Mouse (Mus musculus) small intestine, adult 2 months (tissue): ENCODE data around the gene Olfr99.

Source experiments
- CTCF ChIP-seq: fragments of 200-500 bp; IDR thresholded peaks from 2 replicates; pipeline ENCODE4 v1.5.1; 2012; ENCODE audit warnings: low read depth, mild to moderate bottlenecking, control low read depth, inconsistent platforms, low read length, moderate library complexity, mixed read lengths; ENCODE audit not compliant: insufficient replicate concordance, insufficient read length; ENCODE audit errors: extremely low read depth
- POLR2A ChIP-seq: fragments of 200-500 bp; IDR thresholded peaks from 2 replicates; pipeline ENCODE4 v1.6.1; 2012; ENCODE audit warnings: low read depth, mild to moderate bottlenecking, control low read depth, inconsistent platforms, low read length, moderate library complexity

GRCm38 (mm10) chr17:37270058-37270701, 13.1 kb downstream of the Olfr99 start, which contains the start of gene H2-M3:
- no peak for TF ChIP-seq POLR2A
- no peak for TF ChIP-seq CTCF
